Mouse (Mus musculus): ENCODE results near the gene Vsig10l.

Vsig10l gene

DNA sequence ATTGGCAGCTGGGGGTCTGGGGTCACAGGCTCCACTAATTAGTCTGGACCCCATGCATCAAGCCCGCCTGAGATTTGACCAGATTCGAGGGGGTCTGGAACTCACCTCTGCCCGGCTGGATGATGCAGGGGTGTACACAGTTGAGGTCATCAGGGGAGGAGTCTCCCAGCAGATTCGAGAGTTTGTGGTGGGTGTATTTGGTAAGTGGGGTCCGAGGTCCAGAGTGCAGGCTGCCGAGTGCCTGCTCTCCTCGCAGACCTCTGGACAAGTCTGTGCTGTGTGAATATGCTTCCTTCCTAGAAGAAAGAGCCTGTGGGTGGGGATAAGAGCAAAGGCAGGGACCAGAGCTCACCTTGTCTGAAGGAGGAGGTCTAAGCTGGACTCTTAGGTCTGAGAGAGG is 1.0 kb downstream of the Vsig10l start:
- no peak for DNase-seq

DNA sequence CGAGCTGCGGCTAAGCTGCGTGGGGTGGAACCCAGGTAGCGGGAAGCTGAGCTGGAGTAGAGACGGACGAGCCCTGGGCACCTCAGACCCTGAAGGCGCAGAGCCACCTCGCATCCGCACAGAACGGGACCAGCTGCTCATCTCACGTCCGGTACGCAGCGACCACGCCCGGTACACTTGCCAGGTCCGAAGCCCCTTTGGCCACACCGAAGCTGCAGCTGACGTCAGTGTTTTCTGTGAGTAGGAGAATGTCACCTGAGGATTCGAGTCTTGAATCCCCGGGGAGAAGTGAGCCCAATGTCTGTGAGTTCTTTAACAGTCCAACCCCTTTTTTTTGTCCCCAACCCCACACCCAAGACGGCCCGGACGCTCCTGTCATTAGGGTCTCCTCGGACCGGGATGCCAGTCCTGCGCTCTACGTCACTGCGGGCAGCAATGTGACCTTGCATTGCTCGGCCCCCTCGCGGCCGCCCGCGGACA is 2.0 kb downstream of the Vsig10l start:
- DNase-seq: peak in 1 of 2 experiments; percentile 25

DNA sequence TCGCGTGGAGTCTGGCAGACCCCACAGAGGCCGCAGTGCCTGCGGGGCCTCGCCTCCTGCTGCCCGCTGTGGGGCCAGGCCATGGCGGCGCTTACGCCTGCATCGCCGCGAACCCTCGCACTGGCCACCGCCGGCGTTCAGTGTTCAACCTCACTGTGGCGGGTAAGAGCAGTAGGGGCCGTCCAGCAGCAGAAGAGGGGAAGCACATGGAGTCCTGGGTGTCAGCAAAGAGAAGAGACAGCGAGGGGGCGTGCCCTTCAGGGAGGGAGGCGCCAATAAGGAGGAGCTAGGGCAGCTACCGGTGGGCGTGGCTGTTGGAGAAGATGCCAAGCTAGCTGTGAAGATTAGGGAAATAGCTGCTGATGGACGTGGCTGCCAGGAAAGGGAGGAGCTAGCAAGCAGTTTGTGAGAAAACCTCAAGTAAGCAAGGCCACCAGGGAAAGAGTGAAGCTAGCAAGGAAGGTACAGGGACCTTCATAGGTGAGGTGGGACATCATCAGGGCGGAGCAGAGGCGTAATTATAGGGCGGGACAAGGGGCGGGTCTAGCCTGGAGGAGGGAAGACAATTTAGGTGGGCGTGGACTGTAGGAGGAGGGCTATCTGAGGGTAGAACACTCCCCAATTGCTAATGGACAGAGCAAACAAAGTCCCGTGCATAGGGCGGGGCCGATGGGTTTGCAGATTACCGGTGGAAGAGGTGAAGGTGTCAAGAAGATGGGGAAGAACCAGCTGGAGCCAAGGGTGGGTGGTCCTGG is 2.6 kb downstream of the Vsig10l start:
- DNase-seq: peak; percentile 43 to 57

DNA sequence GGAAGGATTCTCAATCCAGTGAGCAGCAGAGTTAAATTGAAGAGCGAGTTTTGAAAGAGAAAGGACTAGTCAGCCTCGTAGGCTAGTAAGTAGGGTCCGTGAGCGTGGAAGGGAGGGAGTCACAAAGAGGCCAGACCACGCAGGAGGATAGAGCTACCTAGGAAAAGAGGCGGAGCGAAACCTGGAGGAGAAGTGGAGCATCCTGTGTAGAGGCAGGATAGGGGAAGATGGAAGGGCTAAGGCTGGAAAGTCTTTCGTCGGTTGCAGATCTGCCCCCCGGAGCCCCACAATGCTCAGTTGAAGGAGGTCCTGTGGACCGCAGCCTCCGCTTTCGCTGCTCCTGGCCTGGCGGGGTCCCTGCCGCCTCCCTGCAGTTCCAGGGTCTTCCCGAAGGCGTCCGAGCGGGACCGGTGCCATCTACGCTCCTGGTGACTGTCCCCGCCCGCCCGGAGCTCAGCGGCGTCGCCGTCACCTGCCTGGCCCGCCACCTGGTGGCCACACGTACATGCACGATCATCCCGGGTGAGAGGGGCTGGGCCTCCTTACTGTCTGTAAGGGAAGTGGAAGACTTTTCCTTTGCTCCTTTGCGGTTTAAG is 3.2 kb downstream of the Vsig10l start:
- peak; percentile 78 to 85 for DNase-seq

DNA sequence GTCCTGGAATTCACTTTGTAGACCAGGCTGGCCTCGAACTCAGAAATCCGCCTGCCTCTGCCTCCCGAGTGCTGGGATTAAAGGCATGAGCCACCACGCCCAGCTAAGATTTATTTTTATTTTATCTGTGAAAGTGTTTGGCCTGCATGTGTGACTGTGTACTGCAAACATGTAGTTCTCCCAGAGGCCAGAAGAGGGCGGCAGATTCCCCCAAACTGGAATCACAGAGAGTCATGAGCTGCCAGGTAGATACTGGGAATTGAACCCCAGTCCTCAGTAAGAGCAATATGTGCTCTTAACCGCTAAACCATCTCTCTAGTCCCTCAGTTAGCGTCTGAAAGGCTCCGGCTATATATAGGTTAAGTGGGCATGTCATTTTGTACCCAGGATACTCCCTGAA is 7.4 kb downstream of the Vsig10l start:
- DNase-seq: peak; percentile 48 to 49

DNA sequence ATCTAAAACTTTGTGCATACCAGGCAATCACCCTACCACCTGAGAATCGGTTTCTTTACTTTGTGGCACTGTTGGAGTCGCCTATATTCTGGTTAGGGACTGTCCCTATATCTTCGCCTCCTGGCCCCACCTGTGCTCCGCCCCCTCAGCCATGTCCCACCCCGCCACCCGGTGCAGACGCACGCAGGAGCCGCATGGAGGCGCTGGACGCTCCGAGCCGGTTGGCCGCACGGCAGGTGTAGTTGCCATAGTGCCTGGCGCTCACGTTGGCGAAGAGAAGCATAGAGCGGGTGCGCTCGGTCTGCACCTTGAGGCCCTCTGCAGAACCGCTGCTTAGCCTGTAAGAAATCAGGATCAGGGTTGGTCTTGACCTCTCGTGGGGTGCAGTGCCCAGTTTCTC is 12.8 kb downstream of the Vsig10l start:
- DNase-seq: peak in 1 of 2 experiments; percentile 36

DNA sequence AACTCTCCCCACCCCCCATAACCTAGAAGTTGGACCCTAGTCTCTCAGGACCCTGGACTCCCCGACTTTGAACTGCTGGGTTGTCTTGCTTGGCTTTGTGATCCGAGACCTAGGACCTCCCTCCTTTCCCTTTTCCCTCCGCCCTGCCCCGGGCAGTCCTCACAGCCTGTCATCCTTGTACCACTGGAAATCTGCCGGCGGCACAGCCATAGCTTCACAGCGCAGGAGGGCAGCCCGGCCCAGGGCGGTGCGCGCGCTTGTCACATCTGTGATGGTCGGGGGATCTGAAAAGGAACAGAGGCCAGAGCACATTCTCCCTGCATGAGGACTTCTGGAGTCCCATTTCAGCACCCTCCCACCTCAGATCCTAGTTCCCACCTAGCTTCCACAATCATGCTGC is 13.4 kb downstream of the Vsig10l start:
- DNase-seq: no peak

DNA sequence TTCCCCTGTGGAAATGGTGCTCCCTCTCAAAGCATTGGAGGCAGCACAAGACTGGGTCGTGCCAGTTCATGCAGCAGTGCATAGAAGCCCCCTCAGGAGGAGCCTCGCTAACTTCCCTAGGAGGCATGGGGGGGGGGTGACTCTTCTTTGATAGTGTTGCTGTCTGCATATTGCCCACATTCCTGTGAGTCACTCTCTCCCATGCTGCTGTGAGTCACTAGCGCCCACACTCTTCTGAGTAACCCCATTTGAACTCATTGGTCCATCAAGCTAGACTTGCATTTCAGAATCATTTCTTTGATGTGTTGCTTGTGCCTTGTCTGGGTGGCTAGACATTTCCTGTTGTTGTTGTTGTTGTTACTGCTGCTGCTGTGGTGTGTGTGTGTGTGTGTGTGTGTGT is 18.2 kb downstream of the Vsig10l start:
- DNase-seq: no peak

DNA sequence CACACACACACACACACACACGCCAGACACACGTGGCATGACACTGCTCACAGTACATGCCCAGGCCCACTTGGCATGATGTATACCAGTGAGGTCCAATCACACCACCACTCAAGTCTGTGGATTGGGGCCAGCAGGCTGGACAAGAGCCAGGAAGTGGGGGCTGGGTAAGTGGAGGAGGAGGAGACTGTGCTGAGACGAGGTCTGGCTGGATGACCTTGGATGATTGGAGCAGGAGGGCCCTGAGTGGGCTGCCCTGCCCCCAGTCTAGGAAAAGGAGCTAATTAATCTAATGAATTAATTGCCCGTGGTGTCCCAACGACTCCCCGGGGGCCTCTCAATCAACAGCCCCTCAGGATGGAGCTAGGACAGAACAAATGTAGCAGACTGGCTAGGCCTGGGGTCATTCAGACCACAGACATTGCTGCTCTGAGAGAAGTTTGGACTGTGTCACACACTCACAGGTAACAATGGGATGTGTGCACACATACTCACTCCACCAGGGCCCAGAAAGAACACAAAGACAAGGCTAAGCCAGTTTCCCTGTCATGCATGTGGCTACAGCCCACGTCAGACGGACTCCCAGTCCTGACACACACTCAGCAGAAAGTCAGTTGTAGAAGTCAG is 19.3 kb downstream of the Vsig10l start:
- peak in 1 of 2 experiments; percentile 38 for DNase-seq

DNA sequence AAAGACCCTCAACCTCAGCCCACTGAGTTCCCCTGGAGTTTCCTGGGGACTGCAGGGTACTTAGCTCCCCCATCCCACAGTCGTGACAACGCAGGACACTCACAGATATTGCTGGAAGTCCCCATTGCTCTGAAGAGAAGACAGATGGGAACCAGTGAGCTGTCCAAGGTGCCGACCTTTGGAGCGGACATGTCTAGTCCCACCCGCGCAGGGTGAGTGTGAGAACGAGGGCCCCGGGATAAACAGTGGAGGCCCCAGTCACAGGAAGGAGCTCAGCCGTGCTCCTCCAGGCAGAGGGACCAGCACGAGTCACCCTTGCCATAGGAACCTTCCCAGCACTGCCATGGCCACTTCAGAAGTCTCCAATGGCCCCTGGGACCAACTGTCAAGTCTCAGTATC is 20.3 kb downstream of the Vsig10l start:
- DNase-seq: no peak

DNA sequence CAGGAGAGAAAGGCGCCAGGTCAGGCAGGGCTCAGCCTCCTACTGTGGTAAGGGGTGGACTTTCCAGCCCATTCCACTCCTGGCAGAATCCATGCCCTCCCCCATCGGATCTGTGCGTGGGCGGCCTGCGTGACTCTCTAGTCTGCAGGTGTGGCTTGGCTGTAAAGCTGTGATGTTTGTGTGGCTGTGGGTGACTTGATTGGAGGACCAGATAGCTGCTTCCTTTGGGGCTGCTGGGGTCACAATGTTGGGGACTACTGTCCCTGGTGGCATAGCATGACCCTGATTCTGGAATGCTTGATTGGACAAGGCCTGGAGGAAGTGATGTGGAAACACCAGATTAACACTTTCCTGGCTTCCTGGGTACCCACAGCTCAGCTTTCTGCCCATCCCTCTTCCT is 25.7 kb downstream of the Vsig10l start:
- peak; percentile 31 to 38 for DNase-seq

DNA sequence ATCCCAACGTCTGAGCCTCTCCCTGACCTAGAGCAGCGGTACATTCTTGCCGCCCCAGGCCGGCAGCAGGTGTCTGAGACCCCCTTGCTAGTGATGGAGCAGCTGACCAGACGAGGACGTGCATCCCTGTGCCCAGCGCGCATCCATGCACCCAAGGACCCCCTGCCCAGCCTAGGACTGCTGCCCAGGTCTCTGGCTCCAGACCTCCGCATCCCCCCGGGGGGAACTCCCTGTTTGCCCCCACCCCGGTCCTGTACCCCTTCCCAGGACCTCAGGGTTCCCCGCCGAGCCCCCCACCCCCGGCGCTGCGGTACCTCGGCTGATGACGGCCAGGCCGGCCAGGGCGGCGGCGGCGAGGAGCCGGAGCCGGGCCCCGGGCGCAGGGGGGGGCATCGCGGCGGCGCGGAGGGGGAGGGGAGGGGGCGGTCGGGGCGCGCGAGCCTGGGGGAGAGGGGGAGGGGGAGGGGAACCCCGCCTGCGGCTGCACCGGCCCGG is 26.7 kb downstream of the Vsig10l start, which contains the start of gene Iglon5:
Gene Iglon5, minus strand, starts transcription at position 445 of the 495 bp plus-strand sequence.
- peak; percentile 29 to 45 for DNase-seq

DNA sequence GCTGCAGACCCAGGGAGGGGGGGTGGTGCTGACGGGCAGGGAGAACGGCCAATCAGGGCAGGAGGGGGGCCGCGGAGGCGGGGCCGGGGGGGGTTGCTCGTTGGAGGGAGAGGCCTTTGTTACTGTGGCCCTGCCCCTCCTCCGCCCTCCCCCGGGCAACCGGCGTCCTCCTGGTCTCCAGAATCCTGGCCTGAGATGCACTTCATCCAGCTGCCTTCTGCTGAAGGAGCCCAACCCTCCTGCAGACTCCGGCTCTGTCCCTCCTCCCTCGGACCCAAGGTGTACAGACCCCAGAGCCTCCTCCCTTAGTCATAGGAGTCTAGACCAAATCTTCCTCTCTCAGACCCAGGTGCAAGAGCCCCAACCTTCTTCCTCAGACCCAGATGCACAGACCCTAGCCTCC is 27.2 kb downstream of the Vsig10l start:
- peak; percentile 79 to 90 for DNase-seq

DNA sequence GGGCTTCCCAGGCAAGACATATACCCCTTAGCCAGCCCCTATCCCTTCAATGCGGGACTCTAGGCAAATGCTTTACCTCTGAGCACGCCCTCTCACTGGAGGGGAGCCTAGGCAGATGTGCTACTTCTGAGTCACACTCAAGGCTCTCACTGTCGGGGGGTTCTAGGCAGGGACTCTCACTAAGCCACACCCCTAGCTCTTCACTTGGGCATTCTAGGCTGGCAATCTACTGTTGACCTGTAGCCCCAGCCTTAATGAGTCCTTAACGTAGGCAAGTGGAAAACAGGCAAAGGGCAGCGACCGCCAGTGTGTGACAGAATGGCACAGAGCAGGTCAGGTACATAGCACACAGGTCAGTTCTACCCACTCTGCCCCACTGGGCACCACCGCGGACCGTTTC is 27.9 kb downstream of the Vsig10l start:
- DNase-seq: no peak

DNA sequence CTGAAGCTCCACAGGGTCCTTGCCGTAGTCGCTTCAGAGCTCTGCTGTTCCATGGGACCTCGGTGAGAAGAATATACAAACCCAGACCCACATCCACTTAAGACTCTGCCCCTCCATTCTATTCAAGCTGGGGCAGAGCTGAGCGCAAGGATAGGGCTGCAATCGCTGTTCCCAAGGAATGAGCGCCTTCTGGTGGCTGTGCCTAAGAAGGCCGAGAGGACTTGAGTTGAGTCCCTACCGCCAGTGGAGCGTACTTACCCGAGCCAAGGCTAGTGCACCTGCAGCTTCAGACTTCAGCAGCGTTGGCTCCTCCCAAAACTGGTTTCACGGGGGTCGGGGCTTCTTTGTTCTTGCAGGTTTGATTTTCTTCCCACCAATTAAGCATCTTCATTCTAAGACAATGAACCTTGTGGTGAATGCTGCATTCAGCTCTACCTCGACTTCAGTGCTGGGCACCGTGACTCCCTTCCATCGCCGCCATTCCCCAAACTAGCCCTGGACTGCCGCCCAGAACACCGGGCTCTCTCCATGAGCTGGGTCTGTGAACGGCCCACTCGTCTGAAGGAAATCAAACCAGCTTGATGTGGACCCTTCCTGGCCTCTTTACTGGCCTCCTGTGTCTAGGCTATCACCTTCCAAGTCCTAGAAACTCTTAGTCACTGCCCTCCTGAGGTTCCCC is 32.5 kb downstream of the Vsig10l start:
- DNase-seq: peak; percentile 75 to 77

DNA sequence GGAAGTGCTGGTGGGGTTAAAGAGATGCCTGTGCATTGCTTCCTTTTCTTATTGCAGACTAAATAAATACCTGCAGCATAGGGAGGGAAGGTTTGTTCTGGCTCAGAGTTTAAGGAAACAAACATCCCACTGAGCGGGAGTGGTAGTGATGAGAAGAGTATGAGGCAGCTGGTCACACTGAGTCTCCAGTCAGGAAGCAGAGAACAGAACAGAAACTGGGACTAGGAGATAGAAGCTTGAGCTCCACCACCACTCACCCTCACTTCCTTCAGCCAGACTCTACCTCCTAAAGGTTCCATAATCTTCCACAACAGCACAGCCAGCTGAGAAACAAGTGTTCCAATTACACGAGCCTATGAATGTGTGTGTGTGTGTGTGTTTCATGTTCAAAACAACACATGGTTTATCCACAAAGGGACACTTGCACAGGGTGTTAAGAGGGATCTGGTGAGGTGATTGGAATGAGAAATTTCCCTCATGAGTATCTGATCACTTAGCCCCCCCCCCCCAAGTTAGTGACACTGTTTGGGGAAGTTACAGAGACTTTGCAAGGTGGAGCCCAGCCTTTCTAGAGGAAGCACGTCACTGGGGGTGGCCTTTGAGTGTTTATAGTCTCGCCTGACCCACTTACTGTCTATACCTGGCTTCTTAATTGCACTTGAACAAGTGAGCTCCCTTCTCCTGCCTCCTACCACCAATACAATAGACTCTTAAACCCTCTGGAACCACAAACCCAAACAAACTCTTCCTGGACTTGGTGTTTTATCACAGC is 48.9 kb downstream of the Vsig10l start:
- no peak for DNase-seq

DNA sequence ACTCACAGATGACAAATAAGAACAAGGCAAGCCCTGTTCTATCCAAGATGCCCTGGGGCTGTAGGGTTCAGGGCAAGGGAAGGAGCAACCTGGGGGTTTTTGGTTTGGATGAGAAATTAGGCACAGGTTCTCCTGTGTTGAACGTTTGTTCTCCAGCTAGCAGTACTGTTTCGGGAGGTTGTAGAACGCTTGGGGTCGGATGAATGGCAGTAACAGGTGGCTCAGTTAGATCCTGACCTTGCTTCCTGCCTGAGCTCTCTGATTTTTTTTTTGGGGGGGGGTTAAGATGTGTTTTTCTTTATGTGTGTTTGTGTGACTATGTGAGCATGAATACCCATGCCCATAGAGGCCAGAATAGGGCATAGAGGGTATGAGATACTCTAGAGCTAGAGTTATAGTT is 49.6 kb downstream of the Vsig10l start:
- DNase-seq: no peak

DNA sequence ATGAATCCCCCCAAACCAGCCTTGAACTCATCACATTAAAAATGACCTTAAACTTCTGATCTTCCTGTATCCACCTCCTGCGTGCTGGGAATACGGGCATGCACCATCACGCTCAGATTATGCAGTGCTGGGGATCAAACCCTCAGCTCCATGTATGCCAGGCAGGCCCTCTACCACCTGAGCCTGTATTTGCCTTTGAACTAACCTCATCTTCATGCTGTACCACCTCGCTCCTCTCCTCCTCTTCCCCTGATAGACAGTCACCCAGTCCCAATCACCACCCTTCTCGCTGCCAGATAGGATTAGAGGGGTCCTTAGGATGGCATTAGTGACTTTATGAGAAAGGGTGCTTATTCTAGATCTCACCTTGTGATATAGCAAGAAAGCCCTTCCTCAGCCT is 52.1 kb downstream of the Vsig10l start:
- DNase-seq: no peak

DNA sequence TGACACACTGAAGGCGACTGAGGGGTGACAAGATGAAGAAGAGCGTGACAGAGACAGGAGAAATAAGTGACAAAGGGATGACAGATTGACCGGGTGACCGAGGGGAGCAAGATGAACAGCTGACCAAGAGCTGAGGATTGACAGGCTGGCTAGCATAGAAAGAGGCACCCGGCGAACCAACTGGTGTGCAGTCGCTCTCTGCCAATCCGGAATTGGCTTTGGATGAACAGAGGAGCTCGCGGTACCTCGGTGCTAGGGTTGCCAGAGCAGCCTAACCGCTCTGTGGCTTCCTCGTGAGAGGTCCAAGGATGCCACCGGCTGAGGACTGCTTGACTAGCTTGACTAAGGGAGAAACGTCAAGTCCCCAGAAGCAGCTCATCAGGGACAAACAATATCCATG is 55.4 kb downstream of the Vsig10l start:
- DNase-seq: peak; percentile 25 to 28
